Mouse (Mus musculus) G1E (cell line): ENCODE data around the gene Itga9. TPM values are rescaled to one million over a fixed set of nuclear protein-coding genes. Genes with fewer than 3 reads are reported as not detected.
A peak's percentile ranks its signal among the peaks of the same experiment; 100 is the strongest.

Experiments
- ATAC-seq: 2 replicates; pipeline ENCODE4 v1.8.0; 2016; ENCODE audit warnings: mild to moderate bottlenecking; ENCODE audit not compliant: insufficient number of reproducible peaks, poor library complexity, low FRiP score, severe bottlenecking; ENCODE audit errors: extremely low read depth
- DNase-seq: peaks from one replicate; pipeline ENCODE4 v3.0.0; 2012; ENCODE audit warnings: low spot score
- H3K27me3 ChIP-seq: 2 replicates; pipeline ENCODE4 v1.6.1; 2012; ENCODE audit warnings: mild to moderate bottlenecking, low read length, inconsistent platforms; ENCODE audit not compliant: insufficient read depth
- H3K36me3 ChIP-seq: replicated peaks from 2 replicates; pipeline ENCODE3; 2012; ENCODE audit warnings: mild to moderate bottlenecking, inconsistent platforms
- H3K4me1 ChIP-seq: 2 replicates; pipeline ENCODE4 v1.6.1; 2012; ENCODE audit warnings: low read depth, low read length, inconsistent platforms, mixed read lengths; ENCODE audit not compliant: insufficient read depth
- H3K4me3 ChIP-seq: 2 replicates; pipeline ENCODE4 v1.5.1; 2012; ENCODE audit warnings: low read depth, mild to moderate bottlenecking, inconsistent platforms, low read length, moderate library complexity, mixed read lengths
- H3K9me3 ChIP-seq: replicated peaks from 2 replicates; pipeline ENCODE4 v1.6.1; 2012; ENCODE audit warnings: inconsistent platforms
- CTCF ChIP-seq: IDR thresholded peaks from 2 replicates; pipeline ENCODE4 v1.5.1; 2012; ENCODE audit warnings: low read depth, low read length, inconsistent platforms, mixed read lengths
- GATA1 ChIP-seq: IDR thresholded peaks from 2 replicates; pipeline ENCODE4 v1.6.1; 2012; ENCODE audit warnings: borderline replicate concordance, low read length, inconsistent platforms, mixed read lengths
- GATA2 ChIP-seq: IDR thresholded peaks from 2 replicates; pipeline ENCODE4 v1.6.1; 2012; ENCODE audit warnings: low read depth, low read length, inconsistent platforms, borderline replicate concordance
- POLR2AphosphoS5 ChIP-seq: IDR thresholded peaks from 2 replicates; pipeline ENCODE4 v1.6.1; 2012; ENCODE audit warnings: low read depth, low read length, inconsistent platforms; ENCODE audit not compliant: insufficient replicate concordance
- TAL1 ChIP-seq: conservative IDR thresholded peaks from 2 replicates; pipeline ENCODE4 v1.6.1; 2012; ENCODE audit warnings: low read depth, low read length, inconsistent platforms, mixed read lengths
- polyA plus RNA-seq: library from polyadenylated mRNA; stranded (reverse); fragments of >175 nt; gene quantifications from 2 replicates; pipeline ENCODE4 v1.2.3, GENCODE M21; 2012
- total RNA-seq, 2 experiments: library from RNA; stranded (forward) in 1 of 2; stranded (reverse) in 1 of 2; fragments of 200-1000 nt in 1 of 2; fragments of >200 nt in 1 of 2; fragmentation: Nextera tagmentation in 1 of 2; gene quantifications; 2 replicates each; pipeline ENCODE4 v1.2.3; 2014 to 2017

The Itga9 gene
- total and polyA plus RNA-seq, 3 experiments = 0.11 TPM; not detected in 2

DNA sequence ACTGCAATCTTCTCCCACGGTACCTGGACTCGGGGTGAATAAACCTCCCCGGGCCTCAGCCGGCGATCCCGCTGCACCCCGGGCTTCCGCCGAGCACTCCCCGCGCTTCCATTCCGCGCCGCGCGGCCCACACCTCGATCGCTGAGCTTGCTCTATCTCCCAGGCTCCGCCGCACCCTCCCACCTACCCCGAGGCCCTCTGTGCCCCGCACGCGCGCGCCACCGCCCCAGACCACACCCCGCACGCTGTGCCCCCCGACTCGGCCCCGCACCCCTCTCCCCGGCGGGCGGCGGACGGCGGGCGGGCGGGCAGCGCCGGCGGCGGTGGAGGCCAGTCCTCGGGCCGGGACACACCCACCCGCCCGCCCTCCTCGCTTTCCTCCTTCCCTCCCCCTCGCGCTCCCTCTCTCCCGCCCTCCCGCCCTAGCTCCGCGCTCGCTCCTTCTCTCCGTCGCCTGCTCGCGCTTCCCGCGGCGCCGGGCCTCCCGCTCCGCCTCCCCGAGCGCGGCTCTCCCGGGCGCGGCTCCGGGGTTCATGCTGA lies 319.7 kb downstream of the Itga9 start, which contains the start of gene Ctdspl:
TSS of gene Ctdspl (plus strand) at position 343 of the 540 bp plus-strand sequence.
- peaks cover 2% of the 10 kb centered on the region; the same call in 1 of the 2 replicates for H3K27me3 ChIP-seq
- H3K4me1 ChIP-seq = no peaks in the 10 kb centered on the region
- peak within 1 kb of the TSS; percentile 26; the same call in 1 of the 2 replicates for H3K4me3 ChIP-seq
- DNase-seq (no peak), ATAC-seq (no peak)
- H3K9me3 ChIP-seq = peaks cover 73% of the 10 kb centered on the region
- no peaks in the 10 kb centered on the region for H3K36me3 ChIP-seq
- no peak for TF ChIP-seq GATA2

DNA sequence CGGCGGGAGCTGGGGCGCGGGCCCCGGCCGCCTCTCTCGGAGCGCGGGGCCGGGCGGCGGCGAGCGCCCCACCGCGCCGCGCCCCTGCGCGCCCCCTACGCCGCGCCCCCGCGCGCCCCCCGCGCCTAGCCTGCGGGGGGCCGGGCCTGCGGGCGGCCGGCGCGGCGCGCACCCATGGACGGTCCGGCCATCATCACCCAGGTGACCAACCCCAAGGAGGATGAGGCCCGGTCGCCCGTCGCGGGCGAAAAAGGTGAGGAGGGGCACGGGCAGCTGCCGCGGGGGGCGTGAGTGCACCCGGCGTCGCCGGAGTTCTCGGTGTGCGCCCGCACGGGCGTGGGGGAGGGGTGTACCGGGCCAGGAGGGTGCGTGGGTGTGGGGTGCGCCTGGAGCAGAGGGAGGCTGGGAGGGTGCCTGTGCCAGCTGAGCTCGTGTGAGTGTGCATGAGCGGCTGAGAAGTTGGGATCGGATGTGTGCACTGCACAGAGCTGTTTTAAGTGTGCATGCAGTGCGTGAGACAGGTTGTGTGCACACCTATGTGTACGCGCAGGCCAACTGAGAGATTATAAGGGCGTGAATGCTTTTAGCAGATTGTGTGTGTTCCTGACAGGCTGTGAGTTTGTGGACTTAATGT lies 320.3 kb downstream of the Itga9 start:
- no peak for ATAC-seq
- peaks cover 71% of the 10 kb centered on the region for H3K9me3 ChIP-seq
- peak overlapping the region; percentile 26; the same call in 1 of the 2 replicates for H3K4me3 ChIP-seq
- peaks cover 2% of the 10 kb centered on the region; the same call in 1 of the 2 replicates for H3K27me3 ChIP-seq
- no peak for DNase-seq
- no peaks in the 10 kb centered on the region for H3K36me3 ChIP-seq
- no peaks in the 10 kb centered on the region for H3K4me1 ChIP-seq
- TF ChIP-seq POLR2AphosphoS5 = no peak
- TF ChIP-seq TAL1 = no peak
- no peak for TF ChIP-seq CTCF
- no peak for TF ChIP-seq GATA1
- TF ChIP-seq GATA2 = no peak

DNA sequence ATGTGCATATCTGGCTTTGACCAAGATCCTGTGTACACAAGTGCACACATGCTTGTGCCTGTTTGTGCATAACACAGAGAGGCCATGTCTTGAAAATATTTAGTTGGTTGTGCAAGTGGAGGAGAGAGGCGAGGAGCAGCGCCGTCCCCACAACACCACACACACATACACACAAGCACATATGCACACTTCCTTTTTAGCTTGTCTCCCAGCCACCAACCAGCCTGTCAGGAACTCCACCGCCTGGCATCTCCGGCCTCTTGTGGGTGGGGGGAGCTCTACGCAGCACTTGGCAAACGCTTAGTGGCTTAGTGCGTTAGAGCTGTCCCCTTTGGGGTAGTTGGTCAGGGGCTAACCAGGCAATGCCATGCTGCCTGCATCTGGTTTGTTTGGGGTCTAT lies 321.0 kb downstream of the Itga9 start:
- DNase-seq (no peak), ATAC-seq (no peak)
- TF ChIP-seq GATA2 (no peak), GATA1 (no peak)
- no peak overlapping the region for H3K4me3 ChIP-seq
- H3K4me1 ChIP-seq = no peaks in the 10 kb centered on the region
- peaks cover 68% of the 10 kb centered on the region for H3K9me3 ChIP-seq
- peaks cover 2% of the 10 kb centered on the region; the same call in 1 of the 2 replicates for H3K27me3 ChIP-seq
- H3K36me3 ChIP-seq = no peaks in the 10 kb centered on the region

DNA sequence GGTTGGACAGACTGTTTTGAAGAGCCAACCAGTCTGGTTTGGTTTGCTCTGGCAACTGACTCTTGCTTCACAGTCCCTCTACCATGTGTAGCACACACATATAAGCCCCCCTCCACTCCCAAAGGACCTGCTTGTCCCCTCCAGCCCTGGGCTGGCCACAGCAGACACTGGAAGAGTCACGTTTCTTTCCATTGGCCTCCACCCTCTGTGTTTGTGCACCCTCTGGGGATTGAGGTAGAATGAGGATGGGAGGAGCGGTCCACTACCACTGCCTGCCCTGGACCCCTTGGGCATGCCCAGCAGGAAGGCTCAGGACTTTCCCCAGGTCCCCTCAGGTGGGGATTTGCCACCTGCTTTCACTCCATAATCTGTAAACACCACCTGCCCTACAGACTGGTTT lies 321.5 kb downstream of the Itga9 start:
- TF ChIP-seq TAL1 (no peak), CTCF (no peak), POLR2AphosphoS5 (no peak), GATA2 (no peak), GATA1 (no peak)
- no peak for ATAC-seq
- Histone ChIP-seq H3K4me3 (no peak overlapping the region), H3K9me3 (peaks cover 68% of the 10 kb centered on the region), H3K4me1 (no peaks in the 10 kb centered on the region), H3K36me3 (no peaks in the 10 kb centered on the region), H3K27me3 (peaks cover 2% of the 10 kb centered on the region; the same call in 1 of the 2 replicates)
- no peak for DNase-seq

DNA sequence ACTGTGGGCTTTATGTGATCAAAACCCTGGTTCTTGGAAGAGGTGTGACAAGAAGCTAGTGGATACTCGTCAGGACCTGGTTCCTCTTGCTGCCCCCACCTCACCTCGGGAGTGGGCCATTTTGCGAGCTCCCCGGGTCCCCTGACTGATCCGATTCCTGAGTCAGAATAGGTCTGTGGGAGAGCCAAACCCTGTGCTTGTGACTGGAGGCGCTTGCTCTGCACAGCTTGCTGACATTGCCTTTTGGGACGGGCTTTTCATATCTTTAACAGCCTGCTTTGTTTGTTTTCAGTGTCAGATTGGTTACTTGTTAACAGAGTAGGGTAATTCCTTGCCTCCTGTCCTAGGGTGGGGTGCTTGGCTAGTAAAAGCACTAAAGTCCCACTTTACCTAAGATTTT lies 322.2 kb downstream of the Itga9 start:
- H3K4me3 ChIP-seq = no peak overlapping the region
- ATAC-seq = no peak
- DNase-seq = no peak
- peaks cover 69% of the 10 kb centered on the region for H3K9me3 ChIP-seq
- H3K4me1 ChIP-seq = no peaks in the 10 kb centered on the region
- H3K36me3 ChIP-seq = no peaks in the 10 kb centered on the region
- TF ChIP-seq GATA2 (no peak), CTCF (no peak), TAL1 (no peak), GATA1 (no peak), POLR2AphosphoS5 (no peak)
- peaks cover 2% of the 10 kb centered on the region; the same call in 1 of the 2 replicates for H3K27me3 ChIP-seq

DNA sequence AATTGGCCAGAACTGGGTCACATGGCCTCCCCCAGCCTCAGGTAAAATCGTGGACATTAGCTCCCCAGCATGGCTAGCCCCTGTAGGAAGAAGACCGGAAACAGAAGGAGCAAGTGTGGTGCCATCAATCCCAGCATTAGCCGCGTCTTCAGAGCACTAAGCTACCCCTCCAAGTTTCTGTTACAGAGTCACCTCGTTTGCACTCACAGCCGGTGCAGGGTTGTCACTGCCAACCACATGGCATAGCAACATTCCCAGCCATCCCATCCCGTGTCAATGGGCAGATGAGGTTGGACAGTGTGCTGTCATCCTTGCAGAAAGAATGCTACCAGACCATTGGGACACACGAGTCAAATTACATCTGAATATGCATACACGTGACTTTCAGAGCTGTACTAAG lies 324.1 kb downstream of the Itga9 start:
- Histone ChIP-seq H3K9me3 (peaks cover 65% of the 10 kb centered on the region), H3K4me1 (no peaks in the 10 kb centered on the region), H3K36me3 (no peaks in the 10 kb centered on the region), H3K27me3 (peaks cover 2% of the 10 kb centered on the region; the same call in 1 of the 2 replicates), H3K4me3 (no peak overlapping the region)
- DNase-seq (no peak), ATAC-seq (no peak)
- no peak for TF ChIP-seq TAL1
- no peak for TF ChIP-seq CTCF
- no peak for TF ChIP-seq GATA2
